Mouse (Mus musculus) kidney, postnatal 36 days (tissue): ENCODE data around the gene Cux1.

Source experiments
- DNase-seq, 2 experiments: peaks; one replicate each; pipeline ENCODE4 v3.0.0; 2021 to 2022; ENCODE audit warnings: mixed read lengths in 2 of 2

Gene Cux1

GRCm38 (mm10) chr5:136470985-136471735, 96.1 kb downstream of the Cux1 start:
- peak; percentile 73 to 77 for DNase-seq

- DNase-seq, result no peak
Observed at GRCm38 (mm10) chr5:136469301-136469700, 98.0 kb downstream of the Cux1 start.

- peak; percentile 72 to 84 for DNase-seq
Observed at GRCm38 (mm10) chr5:136467360-136467999, 99.8 kb downstream of the Cux1 start.

GRCm38 (mm10) chr5:136465770-136466406, 101.4 kb downstream of the Cux1 start:
- peak; percentile 32 to 47 for DNase-seq

- no peak for DNase-seq
Observed at GRCm38 (mm10) chr5:136465366-136465765, 101.9 kb downstream of the Cux1 start.

- DNase-seq, result no peak
Observed at GRCm38 (mm10) chr5:136464849-136465248, 102.4 kb downstream of the Cux1 start.

- peak; percentile 44 to 53 for DNase-seq
Observed at GRCm38 (mm10) chr5:136464128-136464527, 103.2 kb downstream of the Cux1 start.

- peak in 1 of 2 experiments; percentile 63 for DNase-seq
Observed at GRCm38 (mm10) chr5:136462613-136463012, 104.7 kb downstream of the Cux1 start.

- DNase-seq, result no peak
Observed at GRCm38 (mm10) chr5:136459901-136460300, 107.4 kb downstream of the Cux1 start.

- no peak for DNase-seq
Observed at GRCm38 (mm10) chr5:136458893-136459499, 108.3 kb downstream of the Cux1 start.

GRCm38 (mm10) chr5:136458102-136458863, 109.0 kb downstream of the Cux1 start:
- peak; percentile 39 to 76 for DNase-seq

- DNase-seq, result no peak
Observed at GRCm38 (mm10) chr5:136456395-136456794, 110.9 kb downstream of the Cux1 start.

GRCm38 (mm10) chr5:136452681-136453080, 114.6 kb downstream of the Cux1 start:
- DNase-seq, result no peak

GRCm38 (mm10) chr5:136449801-136450200, 117.5 kb downstream of the Cux1 start:
- no peak for DNase-seq

- no peak for DNase-seq
Observed at GRCm38 (mm10) chr5:136445967-136446366, 121.3 kb downstream of the Cux1 start.

- peak; percentile 74 for DNase-seq
Observed at GRCm38 (mm10) chr5:136442238-136443187, 124.8 kb downstream of the Cux1 start.

- no peak for DNase-seq
Observed at GRCm38 (mm10) chr5:136429647-136430046, 137.6 kb downstream of the Cux1 start.

GRCm38 (mm10) chr5:136428498-136429060, 138.7 kb downstream of the Cux1 start:
- peak; percentile 61 to 63 for DNase-seq

GRCm38 (mm10) chr5:136427772-136428497, 139.4 kb downstream of the Cux1 start:
- DNase-seq, result peak; percentile 52 to 55

- DNase-seq, result peak; percentile 20 to 22
Observed at GRCm38 (mm10) chr5:136427121-136427771, 140.0 kb downstream of the Cux1 start.
